Mouse (Mus musculus) ES-E14 (cell line): ENCODE results near the gene Emx1.

ENCODE experiments used
- CHD2 ChIP-seq: IDR thresholded peaks from 2 replicates; pipeline ENCODE4 v1.6.1; 2014; ENCODE audit warnings: mild to moderate bottlenecking, low read depth, low read length, inconsistent platforms
- HCFC1 ChIP-seq: IDR thresholded peaks from 2 replicates; pipeline ENCODE4 v1.6.1; 2012; ENCODE audit warnings: low read length, inconsistent platforms, borderline replicate concordance; ENCODE audit not compliant: insufficient read depth
- MAFK ChIP-seq: IDR thresholded peaks from 2 replicates; pipeline ENCODE4 v1.6.1; 2014; ENCODE audit warnings: mild to moderate bottlenecking, low read depth, low read length, inconsistent platforms; ENCODE audit not compliant: insufficient read depth
- ZC3H11A ChIP-seq: IDR thresholded peaks from 2 replicates; pipeline ENCODE4 v1.6.1; 2012; ENCODE audit warnings: low read depth, mild to moderate bottlenecking, inconsistent platforms, low read length, borderline replicate concordance
- ZNF384 ChIP-seq: IDR thresholded peaks from 2 replicates; pipeline ENCODE4 v1.6.1; 2012; ENCODE audit warnings: low read depth, low read length, inconsistent platforms

DNA sequence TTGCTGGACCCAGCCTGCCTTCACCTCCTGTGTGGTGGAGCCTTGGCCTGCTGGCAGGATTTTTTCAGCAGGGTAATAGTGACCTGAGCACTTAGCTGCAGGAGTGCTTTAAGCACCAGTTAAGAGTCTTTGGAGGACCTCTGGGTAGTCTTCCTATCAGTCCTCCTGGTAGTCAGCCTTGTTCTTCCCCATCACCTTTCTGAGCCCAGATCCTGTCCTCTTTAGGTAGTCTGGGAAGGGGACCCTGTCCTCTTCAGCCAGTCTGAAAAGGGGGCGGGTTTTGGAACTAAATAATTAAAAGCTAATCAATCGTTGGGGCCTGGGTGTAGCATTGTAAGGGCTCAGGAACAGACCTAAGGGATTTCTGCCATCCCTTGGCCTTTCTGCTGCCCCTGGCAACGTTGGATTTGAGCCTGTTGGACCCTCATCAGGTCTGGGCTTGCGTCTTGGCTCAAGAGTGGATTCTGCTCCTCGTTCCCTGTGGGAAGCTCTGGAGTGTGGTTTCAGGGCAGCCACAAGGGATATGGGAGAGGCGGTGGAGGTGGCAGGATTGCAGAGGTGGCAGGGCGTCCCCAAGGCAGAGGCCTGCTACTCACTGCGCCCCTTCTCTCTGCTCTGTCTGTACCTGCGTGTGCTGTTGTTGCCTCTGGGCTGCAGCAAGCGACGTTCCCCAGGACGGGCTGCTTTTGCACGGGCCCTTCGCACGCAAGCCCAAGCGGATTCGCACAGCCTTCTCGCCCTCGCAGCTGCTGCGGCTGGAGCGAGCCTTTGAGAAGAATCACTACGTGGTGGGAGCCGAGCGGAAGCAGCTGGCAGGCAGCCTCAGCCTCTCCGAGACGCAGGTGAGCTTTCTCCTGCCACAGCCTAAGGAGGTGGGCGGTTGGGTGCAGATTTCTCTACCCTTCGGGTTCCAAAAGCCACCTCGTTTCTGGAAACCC is 6.4 kb downstream of the Emx1 start:
- no peak for TF ChIP-seq ZC3H11A
- TF ChIP-seq MAFK: no peak
- TF ChIP-seq HCFC1: no peak
- TF ChIP-seq CHD2: no peak
- no peak for TF ChIP-seq ZNF384
